Mouse (Mus musculus): ENCODE measurements at regions not wholly inside any gene's neighbourhood (a gene's known extent, or its start where the extent isn't known, plus 50 kb on each side); places are given as distances from the start of the nearest gene placed in this dataset.

- TF ChIP-seq MYOD1 (IDR thresholded peaks at IDR 0.05; ENCODE audit: control insufficient read depth, insufficient read length, low read depth) (no peak), CTCF (IDR thresholded peaks at IDR 0.05; ENCODE audit: control insufficient read depth, insufficient read depth, insufficient read length) (no peak), MAX (IDR thresholded peaks at IDR 0.05) (no peak), USF1 (IDR thresholded peaks at IDR 0.05; ENCODE audit: low read depth) (no peak), CEBPB (IDR thresholded peaks at IDR 0.05; ENCODE audit: low read depth) (no peak), MYOG (IDR thresholded peaks at IDR 0.05; ENCODE audit: control insufficient read depth, extremely low read depth, insufficient read length) (no peak), FOSL1 (IDR thresholded peaks at IDR 0.05; ENCODE audit: insufficient read depth, low read length, poor library complexity, severe bottlenecking) (no peak)
These were observed 138.2 kb upstream of the Il12b start for GRCm38 (mm10) chr11:44261657-44262056.

Measured in C2C12 (cell line).